Mouse (Mus musculus) liver, embryonic 14.5 days (tissue): ENCODE results near the gene Smndc1.

Source experiments
- CTCF ChIP-seq: IDR thresholded peaks from 2 replicates; pipeline ENCODE4 v1.5.1; 2016; ENCODE audit warnings: antibody characterized with exemption, low read depth, control low read depth
- EP300 ChIP-seq: IDR thresholded peaks from 2 replicates; pipeline ENCODE4 v1.6.1; 2016; ENCODE audit warnings: antibody characterized with exemption, low read depth

GRCm38 (mm10) chr19:53405810-53406209 lies 15.4 kb upstream of the Smndc1 start:
- TF ChIP-seq CTCF (no peak), EP300 (no peak)
